Mouse (Mus musculus): ENCODE results near the gene Hspa4l.

- no peak for TF ChIP-seq NANOG (IDR thresholded peaks at IDR 0.05; ENCODE audit: borderline replicate concordance, low read length)
- TF ChIP-seq CTCF (conservative IDR thresholded peaks at IDR 0.05; ENCODE audit: low read length) = no peak
These were observed 64.4 kb downstream of the Hspa4l start for GRCm38 (mm10) chr3:40808686-40809085.

All from E14TG2a.4 (cell line).